Mouse (Mus musculus): Measurements from ENCODE around the gene Rtn3.
"Not testable (repeated sequence)": the region's sequence is repeated elsewhere in the genome, so short reads cannot be mapped to it uniquely, and the experiment has no call there.

Rtn3 gene

DNA sequence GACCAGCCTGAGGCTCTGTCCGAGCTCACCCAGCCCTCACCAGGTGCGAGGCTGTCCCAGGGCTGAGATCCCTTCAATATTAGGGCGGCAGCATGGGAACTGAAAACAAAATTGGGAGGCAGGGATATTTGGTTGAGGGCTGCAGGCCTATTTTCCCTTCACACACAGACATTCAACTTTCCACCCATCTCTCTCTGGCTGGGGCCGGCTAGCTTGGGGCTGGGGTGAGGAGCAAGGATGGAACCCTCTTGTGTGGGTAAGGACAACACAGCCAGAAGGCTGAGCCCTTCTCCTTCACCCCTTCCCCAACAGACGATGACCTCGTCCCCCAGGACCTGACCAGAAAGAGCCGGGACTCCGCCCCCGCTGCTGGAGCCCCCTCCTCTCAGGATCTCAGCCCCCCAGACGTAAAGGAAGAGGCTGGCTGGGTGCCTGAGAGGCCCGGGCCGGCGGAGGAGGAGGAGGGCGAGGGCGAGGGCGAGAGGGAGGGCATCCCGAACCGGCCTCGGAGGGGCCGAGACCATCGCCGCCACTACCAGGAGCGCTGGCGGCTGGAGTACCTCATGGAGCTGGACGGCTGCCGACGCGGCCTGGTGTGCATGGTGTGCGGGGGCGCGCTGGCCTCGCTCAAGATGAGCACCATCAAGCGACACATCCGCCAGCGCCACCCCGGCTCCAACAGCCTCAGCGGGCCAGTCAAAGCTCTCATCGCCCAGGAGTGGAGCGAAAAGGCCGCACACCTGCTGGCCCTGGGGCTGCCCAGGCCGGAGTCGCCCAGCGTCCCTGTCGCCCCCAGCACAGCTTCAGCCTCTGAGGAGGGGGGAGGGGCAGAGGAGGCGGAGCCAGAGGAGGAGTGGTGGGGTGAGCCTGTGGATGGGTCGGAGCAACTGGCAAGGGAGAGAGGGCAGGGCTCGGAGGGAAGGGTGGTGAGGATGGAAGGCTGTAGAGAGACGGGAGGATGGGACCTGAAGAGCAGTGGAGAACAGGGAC is 61.2 kb downstream of the Rtn3 start:
- peak; percentile 56 for DNase-seq

DNA sequence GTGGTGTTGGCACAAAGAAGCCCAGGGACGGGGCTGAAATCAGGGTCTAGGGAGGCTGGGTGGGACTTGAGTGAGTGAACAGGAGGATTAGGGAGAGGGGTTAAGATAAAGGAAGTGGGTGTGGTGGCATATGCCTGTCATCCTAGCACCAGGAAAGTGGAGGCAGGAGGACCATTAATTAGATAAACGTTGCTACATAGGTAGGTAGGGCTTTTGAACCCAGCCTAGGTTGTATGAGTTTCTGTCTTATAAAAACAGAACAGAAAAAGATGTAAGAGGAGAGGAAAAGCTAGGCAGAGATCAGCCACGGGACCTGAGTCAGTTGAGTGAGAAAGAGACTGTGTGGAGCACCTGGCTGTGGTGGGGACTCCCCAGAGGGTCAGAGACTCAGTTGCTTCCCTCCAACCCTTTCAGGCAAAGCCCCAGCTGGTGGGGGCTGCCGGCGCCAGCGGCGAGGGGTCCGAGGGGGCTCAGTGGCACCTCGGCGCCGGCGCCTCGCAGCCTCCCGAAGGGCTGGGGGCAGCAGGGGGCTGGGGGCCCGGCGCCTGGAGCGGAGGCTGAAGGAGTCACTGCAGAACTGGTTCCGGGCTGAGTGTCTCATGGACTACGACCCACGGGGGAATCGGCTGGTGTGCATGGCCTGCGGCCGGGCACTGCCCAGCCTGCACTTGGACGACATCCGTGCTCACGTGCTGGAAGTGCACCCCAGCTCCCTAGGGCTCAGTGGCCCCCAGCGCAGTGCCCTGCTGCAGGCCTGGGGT is 62.1 kb downstream of the Rtn3 start:
- DNase-seq: no peak

GRCm38 (mm10) chr19:7420108-7420507 is 63.0 kb downstream of the Rtn3 start:
- DNase-seq: no peak

DNA sequence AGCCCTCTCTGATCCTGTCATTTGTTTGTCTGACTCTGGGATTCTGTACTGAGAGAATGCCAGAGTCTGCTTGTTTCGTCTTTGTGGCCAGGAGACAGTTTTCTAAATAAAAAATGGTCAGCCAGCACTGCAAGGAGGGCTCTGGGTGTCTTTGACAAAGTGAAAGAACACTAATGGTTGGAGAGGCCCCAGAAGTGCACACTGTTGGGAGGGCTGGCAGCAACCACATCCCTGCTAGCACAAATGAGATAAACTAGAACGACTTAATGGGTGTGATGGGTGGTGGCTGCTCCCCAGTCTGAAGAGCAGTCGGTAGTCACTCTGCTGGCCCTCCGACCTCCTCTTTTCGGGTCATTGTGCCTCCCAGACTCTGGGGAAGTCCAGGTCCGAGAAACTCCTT is 63.9 kb downstream of the Rtn3 start:
- no peak for DNase-seq

DNA sequence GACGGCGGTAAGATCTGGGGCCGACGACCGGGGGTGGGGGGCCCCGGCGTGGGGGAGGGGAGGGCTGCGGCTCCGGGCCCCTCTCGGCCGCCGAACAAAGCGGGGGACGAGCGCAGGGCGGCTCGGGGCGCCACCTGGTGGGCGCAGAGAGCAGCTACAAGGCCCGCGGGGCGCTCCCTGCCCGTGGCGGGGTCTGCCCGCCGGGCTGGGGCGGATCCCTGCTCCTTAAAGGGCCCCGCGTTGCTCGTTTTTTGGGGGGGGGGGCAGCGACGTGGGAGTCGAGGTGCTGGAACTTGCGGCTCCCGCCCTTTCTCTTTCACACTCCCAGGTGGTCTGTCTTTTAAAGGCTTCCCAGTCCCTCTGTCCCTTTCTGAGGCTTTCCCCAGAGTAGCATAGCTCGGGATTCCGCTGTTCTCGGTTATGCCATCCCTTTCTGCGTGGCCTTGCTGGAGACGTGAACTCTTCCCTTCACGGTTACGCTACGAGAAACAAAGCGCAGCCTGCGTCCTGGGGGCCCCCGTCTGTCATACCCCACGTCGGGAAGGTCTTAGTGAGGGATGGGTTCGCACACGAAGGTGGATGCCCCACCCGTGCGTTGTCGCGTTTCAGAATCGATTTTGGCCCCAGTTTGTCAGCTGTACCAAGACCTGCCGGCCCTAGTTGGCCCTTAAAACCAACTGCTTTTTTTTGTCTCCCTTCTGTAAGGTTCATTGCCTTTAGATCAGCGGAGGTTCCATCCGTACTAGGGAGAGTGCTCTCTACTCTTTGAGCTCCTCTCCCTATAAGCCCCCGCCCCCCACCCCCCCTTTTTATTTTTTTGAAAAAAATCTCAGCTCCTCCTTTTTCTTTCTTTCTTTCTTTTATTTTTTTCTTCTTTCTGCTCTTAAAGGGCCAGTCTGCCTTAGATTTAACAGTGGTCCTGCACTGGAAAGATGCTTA is 64.9 kb downstream of the Rtn3 start:
- peak; percentile 76 for DNase-seq

DNA sequence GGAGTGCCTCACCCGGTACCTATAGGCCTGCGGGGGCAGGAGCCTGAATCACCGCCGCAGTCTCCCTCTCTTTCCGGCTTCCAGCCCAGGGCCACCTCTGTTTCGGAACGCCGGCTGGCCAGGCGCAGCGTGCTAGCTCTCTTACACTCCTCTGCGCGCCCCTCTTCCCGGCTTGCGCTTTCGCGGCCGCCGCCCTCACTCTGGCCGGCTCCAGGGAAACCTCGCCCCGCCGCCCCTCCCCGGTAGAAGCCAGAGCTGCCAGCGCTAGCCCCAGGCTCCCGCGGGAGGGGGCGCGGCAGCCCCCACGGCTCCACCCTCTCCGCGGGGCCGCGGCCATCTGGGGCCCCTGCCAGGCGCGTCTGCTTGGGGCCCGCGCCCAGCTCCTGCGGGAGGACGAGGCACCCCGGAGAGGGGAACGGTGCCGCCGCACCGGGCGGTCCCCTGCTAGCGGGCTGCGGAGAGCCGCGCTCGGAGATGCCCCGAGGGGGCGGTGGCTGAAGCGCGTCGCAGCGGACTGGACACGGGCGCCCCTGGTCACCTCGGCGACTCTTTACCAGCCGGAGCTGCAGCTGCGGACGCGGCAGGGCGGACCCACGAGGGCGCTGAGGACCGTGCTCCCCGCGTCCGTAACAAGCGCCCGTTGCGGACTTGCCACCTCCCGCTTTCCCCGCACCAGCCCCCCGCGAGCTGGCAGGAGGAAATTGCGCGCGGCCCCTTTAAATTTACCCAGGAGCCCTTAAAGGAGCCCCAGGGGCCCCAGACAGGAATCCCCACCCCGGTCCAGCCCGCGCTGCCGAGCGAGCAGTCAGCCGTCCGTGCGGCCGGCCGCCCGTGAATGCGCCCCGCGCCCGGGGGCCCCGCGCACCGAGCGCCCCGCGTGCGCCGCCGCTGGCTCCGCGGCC is 66.0 kb downstream of the Rtn3 start, which contains the start of gene 2700081O15Rik:
Gene 2700081O15Rik, plus strand, starts transcription at position 792 of the 902 bp plus-strand sequence.
- peak; percentile 73 for DNase-seq

DNA sequence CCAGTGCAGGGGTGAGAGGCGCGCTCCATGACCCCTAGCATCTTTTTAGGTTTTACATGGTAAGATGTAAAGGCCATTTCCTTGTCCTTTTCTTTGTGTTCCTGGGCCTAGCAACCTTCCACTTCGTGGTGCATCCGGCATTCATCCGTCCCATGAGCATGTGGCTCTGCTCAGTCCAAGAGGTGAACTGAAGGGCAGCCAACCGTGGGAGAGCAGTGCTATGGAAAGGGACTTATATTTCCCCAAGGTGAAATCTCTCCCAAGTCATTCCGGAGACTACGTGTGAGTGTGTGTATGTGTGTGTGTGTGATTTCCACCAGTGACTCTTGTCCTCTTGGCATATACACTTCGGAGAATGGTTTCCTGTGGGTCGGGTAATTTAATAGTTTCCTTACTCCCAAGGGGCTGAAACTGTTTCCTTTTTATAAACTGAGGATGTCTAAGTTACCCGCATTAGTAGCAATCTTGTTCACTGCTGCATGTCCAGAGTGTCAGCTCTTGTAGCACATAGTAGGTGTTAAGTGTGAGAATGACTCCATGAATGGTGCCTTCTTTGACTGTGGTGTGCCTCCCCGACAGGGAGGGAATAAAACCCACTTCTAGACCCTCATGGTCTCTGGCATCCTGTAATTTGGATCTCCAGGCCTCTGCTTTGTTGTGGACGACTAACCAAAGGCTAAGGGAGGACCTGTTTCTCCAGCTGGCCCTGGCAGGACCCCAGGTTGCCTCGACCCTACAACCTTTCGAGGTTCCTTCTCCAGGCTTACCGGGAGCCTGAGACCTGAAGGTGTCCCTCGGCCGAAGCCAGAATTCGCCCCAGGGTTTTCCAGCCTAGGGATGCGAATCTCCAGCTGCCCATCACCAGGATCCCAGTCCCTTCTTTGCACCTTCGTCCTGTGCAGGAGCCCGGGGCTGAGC is 66.9 kb downstream of the Rtn3 start:
- DNase-seq: no peak

GRCm38 (mm10) chr19:7412361-7412760 is 70.7 kb downstream of the Rtn3 start:
- no peak for DNase-seq

GRCm38 (mm10) chr19:7404623-7405229 is 78.4 kb downstream of the Rtn3 start:
- no peak for DNase-seq

DNA sequence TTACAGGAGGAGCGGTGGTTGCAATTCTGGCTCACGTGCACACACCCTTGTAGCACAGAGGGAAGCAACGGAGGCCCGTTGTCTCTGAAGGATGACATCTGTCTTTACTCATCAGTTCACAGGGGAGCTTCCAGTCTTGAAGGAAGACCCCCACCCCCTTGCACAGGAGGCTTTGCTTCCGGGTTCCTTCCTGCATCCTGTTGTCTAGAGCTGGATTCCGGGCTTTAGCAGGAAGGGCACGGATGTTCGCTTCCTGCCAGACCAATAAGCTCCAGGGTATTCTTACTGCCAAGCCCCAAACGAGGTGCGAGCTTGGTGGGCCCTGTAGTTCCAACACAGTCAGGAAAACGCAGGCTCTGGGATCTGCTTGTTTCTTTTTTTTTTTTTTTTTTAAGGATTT is 82.4 kb downstream of the Rtn3 start:
- DNase-seq: peak; percentile 63

DNA sequence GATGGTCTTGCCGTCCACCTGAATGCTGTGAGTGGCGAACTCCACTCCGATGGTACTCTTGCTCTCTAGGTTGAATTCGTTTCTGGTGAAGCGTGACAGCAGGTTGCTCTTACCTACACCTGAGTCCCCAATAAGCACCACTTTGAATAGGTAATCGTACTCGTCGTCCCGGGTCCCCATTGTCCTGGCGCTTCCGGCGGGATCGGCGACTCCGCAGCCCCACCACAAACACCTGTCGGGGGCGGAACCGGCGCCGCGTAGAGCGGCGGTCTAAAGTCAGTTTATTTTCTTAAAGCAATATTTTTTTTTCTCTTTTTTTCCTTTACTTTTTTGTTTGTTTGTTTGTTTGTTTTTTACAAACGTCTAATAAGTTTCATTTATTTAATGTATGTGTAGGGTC is 84.2 kb downstream of the Rtn3 start:
- DNase-seq: not testable (repeated sequence)

GRCm38 (mm10) chr19:7396867-7397826 is 85.9 kb downstream of the Rtn3 start:
- DNase-seq: peak; percentile 48

DNA sequence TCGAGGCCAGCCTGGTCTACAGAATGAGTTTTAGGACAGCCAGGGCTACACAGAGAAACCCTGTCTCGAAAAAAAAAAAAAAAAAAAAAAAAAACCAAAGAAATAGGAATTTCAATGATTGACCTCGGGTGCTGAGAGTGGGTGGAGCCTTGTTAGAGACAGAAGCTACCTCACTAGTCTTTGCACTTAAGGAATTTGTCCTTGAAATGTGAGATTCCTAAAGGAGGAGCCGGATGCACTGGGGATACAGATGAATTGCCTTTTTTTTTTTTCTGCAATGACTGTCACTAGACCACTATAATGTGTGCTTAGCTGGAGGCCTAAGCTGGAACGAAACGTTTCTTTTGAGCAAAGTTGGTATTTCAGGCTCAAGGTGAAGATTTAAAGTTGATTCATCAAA is 94.6 kb downstream of the Rtn3 start:
- DNase-seq: no peak

DNA sequence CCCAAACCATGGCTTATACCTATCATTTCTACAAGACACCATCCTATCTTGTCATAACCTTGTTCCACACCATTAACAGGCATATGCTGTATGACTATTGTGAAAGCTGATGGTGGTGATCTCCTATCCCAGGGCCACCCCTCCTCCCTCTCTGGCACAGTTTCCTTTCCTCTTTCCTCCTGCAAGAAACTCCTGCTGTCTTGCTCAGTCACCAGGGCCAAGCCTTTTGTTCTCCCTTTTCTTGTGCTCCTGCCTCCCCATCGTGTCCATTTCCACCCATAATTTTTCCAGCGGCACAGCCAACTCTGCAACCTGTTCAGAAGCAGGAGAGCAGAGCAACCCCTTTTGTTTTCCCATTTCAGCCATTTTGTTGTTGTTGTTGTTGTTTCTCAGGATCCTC is 97.0 kb downstream of the Rtn3 start:
- no peak for DNase-seq

DNA sequence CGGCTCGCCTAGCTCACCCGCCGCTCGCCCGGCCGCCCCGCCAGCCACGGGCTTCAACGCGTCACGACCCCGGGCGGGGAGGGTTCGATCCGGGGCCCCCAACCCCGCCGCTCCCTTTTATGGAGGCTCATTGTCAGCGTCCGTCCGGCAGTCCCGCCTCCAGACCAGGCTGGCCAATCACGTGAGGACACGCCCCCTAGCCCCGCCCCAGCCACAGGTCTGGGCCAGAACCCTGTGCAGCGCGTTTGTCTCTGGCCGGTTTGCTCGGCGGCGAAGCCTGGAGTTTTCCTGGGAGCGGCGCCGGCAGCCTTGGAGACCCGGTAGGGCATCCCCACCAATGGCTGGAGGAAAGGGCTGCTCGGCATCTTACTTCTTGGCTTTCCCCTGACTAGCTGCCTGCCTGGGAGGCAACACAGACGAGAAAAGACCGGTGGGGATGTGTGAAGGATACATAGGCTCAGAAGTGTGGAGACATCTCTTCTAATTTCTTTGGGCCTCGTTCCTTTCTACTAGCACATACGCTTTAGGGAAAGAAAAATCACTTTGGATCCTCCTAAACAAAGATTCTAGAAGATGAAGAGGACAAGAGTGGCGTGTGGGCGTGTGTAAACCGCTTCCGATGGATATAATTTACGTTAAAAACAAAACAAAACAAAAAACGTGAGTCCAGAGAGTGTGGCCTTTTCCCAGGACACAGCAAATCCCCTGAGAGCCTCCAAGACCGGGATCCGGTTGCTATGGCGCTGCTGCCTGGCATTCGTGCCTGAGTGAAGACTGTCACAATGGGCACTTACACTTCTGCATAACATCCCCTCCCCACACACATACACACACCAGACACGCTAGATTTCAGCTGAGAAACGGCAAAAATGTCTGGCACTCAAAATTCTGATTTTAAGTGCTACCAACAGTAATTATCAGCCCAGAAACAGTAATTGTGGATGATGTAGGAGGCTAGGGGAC is 99.9 kb downstream of the Rtn3 start, which contains the start of gene Spindoc:
Gene Spindoc, minus strand, starts transcription at position 92 of the 963 bp plus-strand sequence.
- peak; percentile 99 for DNase-seq

DNA sequence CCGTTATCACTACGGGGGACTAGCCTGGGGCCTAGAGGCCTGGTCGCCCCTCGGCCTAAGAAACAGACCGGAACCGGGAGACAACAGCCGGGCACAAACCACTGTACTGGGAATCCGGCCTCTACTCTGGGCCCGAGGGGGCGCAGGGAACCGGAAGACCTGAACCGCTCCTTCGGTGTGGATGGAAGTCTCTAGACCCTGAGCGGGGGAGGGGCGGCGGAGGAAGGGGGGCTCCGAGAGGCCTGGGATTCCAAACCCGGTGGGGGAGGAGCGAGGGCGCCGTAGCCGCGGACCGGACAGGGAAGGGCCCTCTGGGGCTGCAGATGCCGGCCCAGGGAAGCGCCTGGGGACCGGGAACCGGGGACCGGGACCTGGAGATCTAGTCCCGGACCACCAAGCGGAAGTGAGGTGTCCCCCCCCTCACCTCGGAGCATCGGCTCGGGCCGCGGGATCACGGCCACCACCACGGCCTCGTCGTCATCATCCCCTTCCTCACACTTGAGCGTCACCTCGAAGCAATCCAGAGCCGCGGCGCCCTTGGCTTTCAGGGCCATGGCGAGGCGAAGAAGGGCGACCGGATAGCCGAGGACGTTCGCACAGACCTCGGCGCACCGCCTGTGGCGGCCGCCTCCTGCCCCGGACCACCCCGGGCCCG is 100.7 kb downstream of the Rtn3 start:
- peak; percentile 65 for DNase-seq

DNA sequence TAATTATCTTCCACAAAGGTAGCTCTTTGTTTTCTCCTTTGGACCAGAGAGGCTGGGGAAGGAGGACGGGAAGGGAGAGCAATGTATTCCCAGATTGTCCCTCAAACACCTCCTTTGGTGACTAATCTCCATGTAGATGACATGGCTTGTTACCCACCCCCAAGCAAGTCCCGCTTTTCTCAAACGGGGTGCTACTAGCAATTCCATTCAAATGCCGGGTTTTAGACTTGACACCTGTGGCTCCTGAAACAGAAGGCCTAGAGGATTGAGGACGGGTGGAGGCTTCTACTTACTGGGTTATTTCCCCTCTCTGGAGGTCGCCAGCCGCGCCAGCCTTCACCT is 101.2 kb downstream of the Rtn3 start:
- DNase-seq: no peak
